13 mouse cellular contexts compared by ENCODE assay signal in genomic region chr11:94930151-94930550, GRCm38 (mm10). TPM values are rescaled to one million over a fixed set of nuclear protein-coding genes. Genes with fewer than 3 reads are reported as not detected.
DNase-seq lines count a peak whose midpoint lies in the region; ATAC-seq and TF ChIP-seq lines count a peak whose summit lies in the region.
"Had no signal": no experiment of that assay in that cellular context is flagged by ENCODE, and none has a peak within 500 bp of the region (broad histone marks: within the 10 kb centered on the region; RNA-seq: fewer than 3 reads in every experiment).

No protein-coding gene starts in this region.

- no peak overlapping the region for H3K4me2 ChIP-seq in heart, embryonic 15.5 days
- no peak overlapping the region for H3K4me2 ChIP-seq in embryonic facial prominence, embryonic 12.5 days (replicated peaks)
- H3K4me2 ChIP-seq in limb, embryonic 14.5 days (replicated peaks; ENCODE audit: low read depth, low read length, severe bottlenecking): no peak overlapping the region
- H3K4me2 ChIP-seq: hindbrain, embryonic 12.5 days; midbrain, embryonic 13.5 days had no signal

- no peak for TF ChIP-seq POLR2A in limb, embryonic 14.5 days (IDR thresholded peaks at IDR 0.05; ENCODE audit: borderline replicate concordance, extremely low read depth, insufficient read depth, insufficient read length)

- peaks cover 18% of the 10 kb centered on the region for H3K27me3 ChIP-seq in heart, embryonic 15.5 days
- peaks cover under 1% of the 10 kb centered on the region; the same call in 1 of the 2 replicates for H3K27me3 ChIP-seq in embryonic facial prominence, embryonic 12.5 days
- H3K27me3 ChIP-seq in limb, embryonic 14.5 days (ENCODE audit: control insufficient read depth, insufficient read depth, low read length): no peaks in the 10 kb centered on the region

- H3K9me3 ChIP-seq in heart, embryonic 15.5 days (replicated peaks): no peaks in the 10 kb centered on the region
- no peaks in the 10 kb centered on the region for H3K9me3 ChIP-seq in embryonic facial prominence, embryonic 12.5 days
- H3K9me3 ChIP-seq in limb, embryonic 14.5 days (ENCODE audit: control insufficient read depth, low read length): no peaks in the 10 kb centered on the region
- H3K9me3 ChIP-seq: hindbrain, embryonic 12.5 days; midbrain, embryonic 13.5 days had no signal

- no peak overlapping the region for H3K4me3 ChIP-seq in heart, embryonic 15.5 days
- H3K4me3 ChIP-seq in embryonic facial prominence, embryonic 12.5 days: no peak overlapping the region
- H3K4me3 ChIP-seq in limb, embryonic 14.5 days (replicated peaks; ENCODE audit: low read length): no peak overlapping the region
- H3K4me3 ChIP-seq: hindbrain, embryonic 12.5 days; midbrain, embryonic 13.5 days had no signal

- no peak for ATAC-seq in heart, embryonic 15.5 days (replicated peaks; ENCODE audit: insufficient number of reproducible peaks, insufficient read depth, low FRiP score, low read depth)
- no peak for ATAC-seq in embryonic facial prominence, embryonic 12.5 days (ENCODE audit: insufficient number of reproducible peaks, insufficient read depth, low FRiP score, low TSS enrichment)
- ATAC-seq in limb, embryonic 14.5 days (ENCODE audit: low FRiP score, low read depth): no peak
- ATAC-seq: midbrain, embryonic 13.5 days had no signal

- peak overlapping the region; percentile 80 for H3K27ac ChIP-seq in heart, embryonic 15.5 days
- peak overlapping the region; percentile 94 for H3K27ac ChIP-seq in embryonic facial prominence, embryonic 12.5 days
- peak overlapping the region; percentile 94; the same call in 1 of the 2 replicates for H3K27ac ChIP-seq in limb, embryonic 14.5 days (replicated peaks; ENCODE audit: low read depth, low read length)
- H3K27ac ChIP-seq: midbrain, embryonic 13.5 days had no signal

- DNase-seq in heart, postnatal 4 days: no peak
- peak; percentile 54 for DNase-seq in A20 (ENCODE audit: low read depth, low spot score)
- no peak for DNase-seq in limb, embryonic 14.5 days (ENCODE audit: low spot score)
- DNase-seq in thymus, postnatal 4 days: no peak
- DNase-seq in ovary, adult 18-20 months (ENCODE audit: low spot score): no peak
- DNase-seq: cerebellum, adult 9-11 months; lung, adult 18-20 months had no signal

- no peaks in the 10 kb centered on the region for H3K36me3 ChIP-seq in heart, embryonic 15.5 days
- no peaks in the 10 kb centered on the region for H3K36me3 ChIP-seq in embryonic facial prominence, embryonic 12.5 days
- no peaks in the 10 kb centered on the region for H3K36me3 ChIP-seq in limb, embryonic 14.5 days (ENCODE audit: control insufficient read depth, insufficient read depth, low read length)
- H3K36me3 ChIP-seq: hindbrain, embryonic 12.5 days; midbrain, embryonic 13.5 days had no signal

- H3K9ac ChIP-seq in heart, embryonic 15.5 days: no peak overlapping the region
- no peak overlapping the region for H3K9ac ChIP-seq in embryonic facial prominence, embryonic 12.5 days
- no peak overlapping the region for H3K9ac ChIP-seq in limb, embryonic 14.5 days (ENCODE audit: low read depth, low read length, severe bottlenecking)
- H3K9ac ChIP-seq: hindbrain, embryonic 12.5 days; midbrain, embryonic 13.5 days had no signal

- peaks cover 54% of the 10 kb centered on the region for H3K4me1 ChIP-seq in heart, embryonic 15.5 days (replicated peaks)
- peaks cover 61% of the 10 kb centered on the region for H3K4me1 ChIP-seq in embryonic facial prominence, embryonic 12.5 days
- peaks cover 61% of the 10 kb centered on the region for H3K4me1 ChIP-seq in limb, embryonic 14.5 days (ENCODE audit: control insufficient read depth, insufficient read depth, low read length)

- WGBS in heart, embryonic 15.5 days: 54% methylated on average over 4 of the region's 4 CpGs
- 28% methylated on average over 4 of the region's 4 CpGs for WGBS in embryonic facial prominence, embryonic 12.5 days
- 19% methylated on average over 4 of the region's 4 CpGs for WGBS in limb, embryonic 14.5 days

RNA-seq across cellular contexts. Expression of gene Col1a1, which starts 5.9 kb away (rescaled TPM):
- polyA plus RNA-seq in heart, embryonic 15.5 days (2015; fragmentation: Nextera tagmentation; extraction: Ambion mirVana): 825 and 1,122 TPM in 2 replicates
- 100 to 1,000 TPM; 861 to 965 TPM for total RNA-seq in heart, postnatal 4 days (2021)
- polyA plus RNA-seq in embryonic facial prominence, embryonic 12.5 days (2016; fragmentation: Nextera tagmentation; extraction: Ambion mirVana): 512 and 623 TPM in 2 replicates
- polyA plus RNA-seq in limb, embryonic 14.5 days (2012; rRNA removed): 1,421 and 1,570 TPM in 2 replicates
- 2,528 and 2,873 TPM in 2 replicates for polyA plus RNA-seq in limb, embryonic 14.5 days (2014; fragmentation: Nextera tagmentation; extraction: Ambion mirVana)
- total RNA-seq: neutrophil, adult 5-6 weeks had no signal

RNA-seq across cellular contexts. Expression of gene Hils1, which starts 37.2 kb away (rescaled TPM):
- 0.15 and 0.22 TPM in 2 replicates for polyA plus RNA-seq in heart, embryonic 15.5 days (2015; fragmentation: Nextera tagmentation; extraction: Ambion mirVana)
- total RNA-seq in heart, postnatal 4 days (2021): not detected
- not detected in 2 replicates for polyA plus RNA-seq in embryonic facial prominence, embryonic 12.5 days (2016; fragmentation: Nextera tagmentation; extraction: Ambion mirVana)
- 0.41 and 0.58 TPM in 2 replicates for polyA plus RNA-seq in limb, embryonic 14.5 days (2012; rRNA removed)
- polyA plus RNA-seq in limb, embryonic 14.5 days (2014; fragmentation: Nextera tagmentation; extraction: Ambion mirVana): 0.29 TPM in 1 of 2 replicates, not detected in the other
- total RNA-seq: gastrocnemius, adult 8-10 months; neutrophil, adult 5-6 weeks had no signal
- polyA plus RNA-seq: hindbrain, embryonic 12.5 days; midbrain, embryonic 13.5 days had no signal

RNA-seq across cellular contexts. Expression of gene Sgca, which starts 46.0 kb away (rescaled TPM):
- polyA plus RNA-seq in heart, embryonic 15.5 days (2015; fragmentation: Nextera tagmentation; extraction: Ambion mirVana): 22.1 and 24.7 TPM in 2 replicates
- 10 to 100 TPM; 67.0 to 89.1 TPM for total RNA-seq in heart, postnatal 4 days (2021)
- 1.5 and 1.8 TPM in 2 replicates for polyA plus RNA-seq in embryonic facial prominence, embryonic 12.5 days (2016; fragmentation: Nextera tagmentation; extraction: Ambion mirVana)
- polyA plus RNA-seq in limb, embryonic 14.5 days (2012; rRNA removed): 19.4 and 32.9 TPM in 2 replicates
- 9.1 and 10.2 TPM in 2 replicates for polyA plus RNA-seq in limb, embryonic 14.5 days (2014; fragmentation: Nextera tagmentation; extraction: Ambion mirVana)
- total RNA-seq: neutrophil, adult 5-6 weeks had no signal
